Mouse (Mus musculus): ENCODE measurements around the gene Qrich1. TPM values are rescaled to one million over a fixed set of nuclear protein-coding genes. Genes with fewer than 3 reads are reported as not detected.

Qrich1 gene
- polyA plus RNA-seq (2015; fragmentation: Nextera tagmentation; extraction: Ambion mirVana): 146 and 148 TPM in 2 replicates

GRCm38 (mm10) chr9:108516380-108517251 lies at the start of gene Qrich1:
Gene Qrich1 (plus strand): TSS chr9:108516806.
- WGBS: 1% methylated on average over 54 of the region's 55 CpGs
- no peaks in the 10 kb centered on the region for H3K9me3 ChIP-seq
- H3K9ac ChIP-seq (replicated peaks): peak within 1 kb of the TSS; percentile 90

GRCm38 (mm10) chr9:108469430-108469829 lies 47.2 kb upstream of the Qrich1 start:
- 77% methylated on average over 5 of the region's 5 CpGs for whole genome bisulfite sequencing
- no peak for ATAC-seq (replicated peaks)
- Histone ChIP-seq H3K9ac (replicated peaks) (no peak overlapping the region), H3K4me1 (no peaks in the 10 kb centered on the region), H3K9me3 (no peaks in the 10 kb centered on the region), H3K27me3 (no peaks in the 10 kb centered on the region), H3K36me3 (peaks cover 26% of the 10 kb centered on the region), H3K27ac (replicated peaks) (no peak overlapping the region), H3K4me3 (no peak overlapping the region), H3K4me2 (replicated peaks) (no peak overlapping the region)

More at GRCm38 (mm10) chr9:108516380-108517251, at the start of gene Qrich1:
- peak within 1 kb of the TSS; percentile 99 for H3K27ac ChIP-seq (replicated peaks)
- peak within 1 kb of the TSS; percentile 96 for H3K4me3 ChIP-seq
- peaks cover 29% of the 10 kb centered on the region for H3K4me1 ChIP-seq
- peak within 1 kb of the TSS; percentile 85 for H3K4me2 ChIP-seq (replicated peaks)
- H3K36me3 ChIP-seq: peaks cover 43% of the 10 kb centered on the region
- no peaks in the 10 kb centered on the region for H3K27me3 ChIP-seq
- ATAC-seq (replicated peaks): peak; percentile 97

GRCm38 (mm10) chr9:108469845-108470244 lies 46.8 kb upstream of the Qrich1 start:
- Histone ChIP-seq H3K4me1 (no peaks in the 10 kb centered on the region), H3K4me2 (replicated peaks) (no peak overlapping the region)
- 79% methylated on average over 4 of the region's 4 CpGs for WGBS

GRCm38 (mm10) chr9:108474528-108474927 lies 42.1 kb upstream of the Qrich1 start:
- Histone ChIP-seq H3K4me2 (replicated peaks) (no peak overlapping the region), H3K4me3 (no peak overlapping the region), H3K27me3 (no peaks in the 10 kb centered on the region), H3K36me3 (no peaks in the 10 kb centered on the region), H3K4me1 (peaks cover 11% of the 10 kb centered on the region), H3K9ac (replicated peaks) (no peak overlapping the region), H3K9me3 (no peaks in the 10 kb centered on the region), H3K27ac (replicated peaks) (no peak overlapping the region)
- WGBS: 62% methylated on average over 1 of the region's 1 CpGs
- ATAC-seq (replicated peaks): no peak

More at GRCm38 (mm10) chr9:108469845-108470244, 46.8 kb upstream of the Qrich1 start:
- H3K9me3 ChIP-seq: no peaks in the 10 kb centered on the region
- H3K4me3 ChIP-seq: no peak overlapping the region
- no peak overlapping the region for H3K9ac ChIP-seq (replicated peaks)
- no peak for ATAC-seq (replicated peaks)
- no peak overlapping the region for H3K27ac ChIP-seq (replicated peaks)
- peaks cover 22% of the 10 kb centered on the region for H3K36me3 ChIP-seq
- no peaks in the 10 kb centered on the region for H3K27me3 ChIP-seq

- 0 out of 2 replicates have a peak overlapping the region, but pooled peaks have one; percentile 28 for H3K9ac ChIP-seq (replicated peaks)
- H3K9me3 ChIP-seq: no peaks in the 10 kb centered on the region
- peak overlapping the region; percentile 25; the same call in 1 of the 2 replicates for H3K27ac ChIP-seq (replicated peaks)
- WGBS: under 1% methylated on average over 20 of the region's 20 CpGs
- peaks cover 19% of the 10 kb centered on the region for H3K4me1 ChIP-seq
- peak overlapping the region; percentile 41 for H3K4me3 ChIP-seq
- no peaks in the 10 kb centered on the region for H3K27me3 ChIP-seq
- no peaks in the 10 kb centered on the region for H3K36me3 ChIP-seq
- peak; percentile 55 for ATAC-seq (replicated peaks)
- peak overlapping the region; percentile 49 for H3K4me2 ChIP-seq (replicated peaks)
These were observed 37.9 kb upstream of the Qrich1 start for GRCm38 (mm10) chr9:108478638-108479156.

- Histone ChIP-seq H3K4me1 (peaks cover 19% of the 10 kb centered on the region), H3K27me3 (no peaks in the 10 kb centered on the region), H3K27ac (replicated peaks) (peak overlapping the region; percentile 25; the same call in 1 of the 2 replicates), H3K36me3 (no peaks in the 10 kb centered on the region), H3K4me3 (peak overlapping the region; percentile 41), H3K9ac (replicated peaks) (0 out of 2 replicates have a peak overlapping the region, but pooled peaks have one; percentile 28), H3K4me2 (replicated peaks) (peak overlapping the region; percentile 49), H3K9me3 (no peaks in the 10 kb centered on the region)
- WGBS: 24% methylated on average over 11 of the region's 11 CpGs
- peak; percentile 7; the same call in 1 of the 2 replicates for ATAC-seq (replicated peaks)
These were observed 37.4 kb upstream of the Qrich1 start for GRCm38 (mm10) chr9:108479241-108479640.

GRCm38 (mm10) chr9:108479721-108480351 lies 36.8 kb upstream of the Qrich1 start, which contains the start of gene Lamb2:
Gene Lamb2 (plus strand): TSS chr9:108479736.
- peak within 1 kb of the TSS; percentile 25; the same call in 1 of the 2 replicates for H3K27ac ChIP-seq (replicated peaks)
- peak within 1 kb of the TSS; percentile 49 for H3K4me2 ChIP-seq (replicated peaks)
- H3K4me3 ChIP-seq: peak within 1 kb of the TSS; percentile 41
- peaks cover 19% of the 10 kb centered on the region for H3K4me1 ChIP-seq
- H3K9me3 ChIP-seq: no peaks in the 10 kb centered on the region
- H3K27me3 ChIP-seq: no peaks in the 10 kb centered on the region
- H3K36me3 ChIP-seq: no peaks in the 10 kb centered on the region
- peak within 1 kb of the TSS; percentile 37 for H3K9ac ChIP-seq (replicated peaks)
- ATAC-seq (replicated peaks): peak; percentile 45; the same call in 1 of the 2 replicates
- WGBS: 5% methylated on average over 10 of the region's 10 CpGs

GRCm38 (mm10) chr9:108480813-108481519 lies 35.6 kb upstream of the Qrich1 start:
- H3K9ac ChIP-seq (replicated peaks): no peak overlapping the region
- H3K27ac ChIP-seq (replicated peaks): no peak overlapping the region
- no peak for ATAC-seq (replicated peaks)
- no peak overlapping the region for H3K4me3 ChIP-seq
- no peaks in the 10 kb centered on the region for H3K27me3 ChIP-seq
- 93% methylated on average over 28 of the region's 28 CpGs for WGBS
- H3K4me1 ChIP-seq: peaks cover 19% of the 10 kb centered on the region
- H3K9me3 ChIP-seq: no peaks in the 10 kb centered on the region
- no peaks in the 10 kb centered on the region for H3K36me3 ChIP-seq
- no peak overlapping the region for H3K4me2 ChIP-seq (replicated peaks)

GRCm38 (mm10) chr9:108481520-108482210 lies 34.9 kb upstream of the Qrich1 start:
- H3K4me1 ChIP-seq: peaks cover 19% of the 10 kb centered on the region
- no peaks in the 10 kb centered on the region for H3K36me3 ChIP-seq
- H3K4me2 ChIP-seq (replicated peaks): no peak overlapping the region
- no peak for ATAC-seq (replicated peaks)
- H3K27ac ChIP-seq (replicated peaks): no peak overlapping the region
- no peak overlapping the region for H3K4me3 ChIP-seq
- 90% methylated on average over 19 of the region's 19 CpGs for WGBS
- H3K27me3 ChIP-seq: no peaks in the 10 kb centered on the region
- no peaks in the 10 kb centered on the region for H3K9me3 ChIP-seq
- H3K9ac ChIP-seq (replicated peaks): no peak overlapping the region

- H3K27me3 ChIP-seq: no peaks in the 10 kb centered on the region
- no peaks in the 10 kb centered on the region for H3K36me3 ChIP-seq
- H3K9me3 ChIP-seq: no peaks in the 10 kb centered on the region
- H3K4me1 ChIP-seq: peaks cover 19% of the 10 kb centered on the region
- ATAC-seq (replicated peaks): no peak
- 95% methylated on average over 18 of the region's 18 CpGs for WGBS
- no peak overlapping the region for H3K4me2 ChIP-seq (replicated peaks)
- no peak overlapping the region for H3K4me3 ChIP-seq
- no peak overlapping the region for H3K27ac ChIP-seq (replicated peaks)
- no peak overlapping the region for H3K9ac ChIP-seq (replicated peaks)
These were observed 33.4 kb upstream of the Qrich1 start for GRCm38 (mm10) chr9:108483051-108483790.

All from forebrain, embryonic 15.5 days (tissue).